Mouse (Mus musculus) testis, adult 2 months (tissue): ENCODE measurements around the gene Znrf1. TPM values are rescaled to one million over a fixed set of nuclear protein-coding genes. Genes with fewer than 3 reads are reported as not detected.

Experiments
- H3K27ac ChIP-seq: fragments of 200-500 bp; 2 replicates; pipeline ENCODE4 v1.5.1; 2012; ENCODE audit warnings: low read depth, low read length; ENCODE audit not compliant: control insufficient read depth, insufficient read depth
- H3K27me3 ChIP-seq: fragments of 200-500 bp; 2 replicates; pipeline ENCODE4 v1.6.1; 2012; ENCODE audit warnings: mild to moderate bottlenecking, low read length, moderate library complexity; ENCODE audit not compliant: control insufficient read depth, insufficient read depth
- H3K36me3 ChIP-seq: fragments of 200-500 bp; 2 replicates; pipeline ENCODE4 v1.6.1; 2012; ENCODE audit warnings: mild to moderate bottlenecking, low read length; ENCODE audit not compliant: control insufficient read depth, insufficient read depth
- H3K4me1 ChIP-seq: fragments of 200-500 bp; 2 replicates; pipeline ENCODE4 v1.6.1; 2012; ENCODE audit warnings: low read length; ENCODE audit not compliant: control insufficient read depth, insufficient read depth
- H3K4me3 ChIP-seq: fragments of 200-500 bp; 2 replicates; pipeline ENCODE4 v1.5.1; 2012; ENCODE audit warnings: low read depth, mild to moderate bottlenecking, low read length, moderate library complexity, mixed read lengths; ENCODE audit not compliant: control insufficient read depth
- CTCF ChIP-seq: fragments of 200-500 bp; IDR thresholded peaks from 2 replicates; pipeline ENCODE4 v1.5.1; 2012; ENCODE audit warnings: low read depth, mild to moderate bottlenecking, inconsistent platforms, low read length, moderate library complexity; ENCODE audit not compliant: control insufficient read depth, insufficient read depth, insufficient replicate concordance
- POLR2A ChIP-seq: fragments of 200-500 bp; IDR thresholded peaks from 2 replicates; pipeline ENCODE4 v1.6.1; 2012; ENCODE audit warnings: low read depth, mild to moderate bottlenecking, inconsistent platforms, low read length, moderate library complexity; ENCODE audit not compliant: control insufficient read depth
- polyA plus RNA-seq: library from polyadenylated mRNA; depleted of rRNA; stranded (reverse); fragments of >200 nt; gene quantifications from 2 replicates; pipeline ENCODE4 v1.2.3, GENCODE M21; 2012

The Znrf1 gene
- polyA plus RNA-seq, 1 experiment = 95.0 TPM

GRCm38 (mm10) chr8:111591176-111591575, 55.3 kb downstream of the Znrf1 start:
- H3K4me1 ChIP-seq = peaks cover 2% of the 10 kb centered on the region; the same call in 1 of the 2 replicates
- no peak overlapping the region for H3K4me3 ChIP-seq
- no peak overlapping the region for H3K27ac ChIP-seq
- TF ChIP-seq POLR2A (no peak), CTCF (no peak)
- no peaks in the 10 kb centered on the region for H3K27me3 ChIP-seq
- no peaks in the 10 kb centered on the region for H3K36me3 ChIP-seq

GRCm38 (mm10) chr8:111592390-111592910, 56.6 kb downstream of the Znrf1 start:
- no peaks in the 10 kb centered on the region for H3K36me3 ChIP-seq
- H3K27ac ChIP-seq = no peak overlapping the region
- TF ChIP-seq POLR2A (no peak), CTCF (no peak)
- peaks cover 2% of the 10 kb centered on the region; the same call in 1 of the 2 replicates for H3K4me1 ChIP-seq
- no peak overlapping the region for H3K4me3 ChIP-seq
- H3K27me3 ChIP-seq = no peaks in the 10 kb centered on the region

GRCm38 (mm10) chr8:111594044-111594840, 58.3 kb downstream of the Znrf1 start:
- Histone ChIP-seq H3K36me3 (no peaks in the 10 kb centered on the region), H3K27ac (no peak overlapping the region), H3K4me1 (peaks cover 5% of the 10 kb centered on the region), H3K27me3 (no peaks in the 10 kb centered on the region), H3K4me3 (no peak overlapping the region)
- TF ChIP-seq POLR2A = no peak
- no peak for TF ChIP-seq CTCF

- Histone ChIP-seq H3K27ac (no peak overlapping the region), H3K4me1 (peaks cover 5% of the 10 kb centered on the region), H3K4me3 (no peak overlapping the region), H3K27me3 (no peaks in the 10 kb centered on the region), H3K36me3 (no peaks in the 10 kb centered on the region)
- TF ChIP-seq POLR2A = no peak
- TF ChIP-seq CTCF = no peak
Measured at GRCm38 (mm10) chr8:111594951-111595350, 59.1 kb downstream of the Znrf1 start.

- TF ChIP-seq POLR2A = no peak
- TF ChIP-seq CTCF = no peak
- Histone ChIP-seq H3K4me3 (no peak overlapping the region), H3K4me1 (peaks cover 5% of the 10 kb centered on the region), H3K27ac (no peak overlapping the region), H3K27me3 (no peaks in the 10 kb centered on the region), H3K36me3 (no peaks in the 10 kb centered on the region)
Measured at GRCm38 (mm10) chr8:111595712-111596484, 60.0 kb downstream of the Znrf1 start.

- Histone ChIP-seq H3K4me3 (no peak overlapping the region), H3K27ac (no peak overlapping the region), H3K27me3 (no peaks in the 10 kb centered on the region), H3K36me3 (no peaks in the 10 kb centered on the region), H3K4me1 (peaks cover 5% of the 10 kb centered on the region)
- TF ChIP-seq POLR2A (no peak), CTCF (no peak)
Measured at GRCm38 (mm10) chr8:111596485-111596821, 60.6 kb downstream of the Znrf1 start.

- H3K27me3 ChIP-seq = no peaks in the 10 kb centered on the region
- peak overlapping the region; percentile 64 for H3K27ac ChIP-seq
- H3K4me3 ChIP-seq = no peak overlapping the region
- H3K36me3 ChIP-seq = no peaks in the 10 kb centered on the region
- TF ChIP-seq CTCF = no peak
- TF ChIP-seq POLR2A = no peak
- H3K4me1 ChIP-seq = peaks cover 5% of the 10 kb centered on the region
Measured at GRCm38 (mm10) chr8:111597310-111597709, 61.4 kb downstream of the Znrf1 start.
